8 mouse cellular contexts compared by ENCODE assay signal in the genomic region with DNA sequence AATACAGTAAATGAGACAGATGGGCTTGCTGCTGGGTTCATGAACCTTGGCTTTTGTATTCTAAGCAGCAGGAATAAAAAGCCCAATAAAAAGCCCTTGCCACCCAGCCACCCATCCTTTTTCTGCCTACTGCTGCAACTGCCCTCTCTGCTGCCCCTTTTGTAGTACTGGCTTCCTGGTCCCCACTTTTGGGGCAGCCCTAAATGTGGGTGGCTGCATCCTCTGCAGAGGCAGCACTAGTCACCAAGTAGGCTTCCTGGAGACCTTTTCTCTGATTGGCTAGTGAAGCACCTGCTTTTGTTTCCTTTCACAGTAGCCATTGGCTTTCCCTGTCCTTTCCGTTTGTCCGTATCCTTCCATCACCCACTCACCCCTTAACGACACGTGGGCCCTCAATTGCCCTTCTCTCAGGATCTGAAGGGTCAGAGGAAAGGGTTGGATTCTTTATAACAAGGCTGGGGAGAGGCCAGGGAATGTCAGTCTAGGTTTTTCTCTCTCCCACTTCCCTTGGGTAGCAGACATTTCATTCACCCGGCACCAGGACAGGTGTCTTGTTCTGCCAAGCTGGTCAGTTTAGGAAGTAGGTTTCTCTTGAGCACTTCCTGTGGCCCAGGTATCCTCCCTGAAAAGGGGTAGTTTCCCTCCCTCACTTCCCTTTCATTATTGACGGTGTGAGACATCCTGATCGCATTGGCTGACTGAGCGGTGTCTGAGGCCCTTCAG. TPM values are rescaled to one million over a fixed set of nuclear protein-coding genes. Genes with fewer than 3 reads are reported as not detected.
DNase-seq lines count a peak whose midpoint lies in the region; ATAC-seq lines count a peak whose summit lies in the region.

No protein-coding gene starts in this region.

- WGBS in heart, embryonic 13.5 days: 23% methylated on average over 8 of the region's 8 CpGs
- WGBS in embryonic facial prominence, embryonic 14.5 days: 21% methylated on average over 8 of the region's 8 CpGs
- 25% methylated on average over 8 of the region's 8 CpGs for WGBS in limb, embryonic 11.5 days

- peaks cover 64% of the 10 kb centered on the region for H3K4me1 ChIP-seq in heart, embryonic 13.5 days
- H3K4me1 ChIP-seq in embryonic facial prominence, embryonic 14.5 days (ENCODE audit: control insufficient read depth, insufficient read depth, low read length): peaks cover 32% of the 10 kb centered on the region
- peaks cover 37% of the 10 kb centered on the region for H3K4me1 ChIP-seq in limb, embryonic 11.5 days (ENCODE audit: control insufficient read depth, insufficient read depth, low read length)

- H3K4me3 ChIP-seq in heart, embryonic 13.5 days: peak overlapping the region; percentile 71
- peak overlapping the region; percentile 58 for H3K4me3 ChIP-seq in embryonic facial prominence, embryonic 14.5 days (ENCODE audit: low read depth, low read length)
- peak overlapping the region; percentile 50 for H3K4me3 ChIP-seq in limb, embryonic 11.5 days (ENCODE audit: low read depth, low read length)

- peaks cover 28% of the 10 kb centered on the region for H3K36me3 ChIP-seq in heart, embryonic 13.5 days
- peaks cover 28% of the 10 kb centered on the region for H3K36me3 ChIP-seq in embryonic facial prominence, embryonic 14.5 days (ENCODE audit: control insufficient read depth, insufficient read depth, low read length)
- H3K36me3 ChIP-seq in limb, embryonic 11.5 days (ENCODE audit: control insufficient read depth, insufficient read depth, low read length): peaks cover 5% of the 10 kb centered on the region; the same call in 1 of the 2 replicates

- H3K27me3 ChIP-seq in heart, embryonic 13.5 days (replicated peaks): no peaks in the 10 kb centered on the region
- no peaks in the 10 kb centered on the region for H3K27me3 ChIP-seq in embryonic facial prominence, embryonic 14.5 days (replicated peaks; ENCODE audit: control insufficient read depth, insufficient read depth, low read length)
- H3K27me3 ChIP-seq in limb, embryonic 11.5 days (ENCODE audit: control insufficient read depth, insufficient read depth, low read length): no peaks in the 10 kb centered on the region

- no peak for ATAC-seq in heart, embryonic 13.5 days (ENCODE audit: extremely low read depth, insufficient number of reproducible peaks, low FRiP score, low TSS enrichment)
- ATAC-seq in embryonic facial prominence, embryonic 14.5 days (ENCODE audit: low read depth): no peak
- no peak for ATAC-seq in limb, embryonic 11.5 days (ENCODE audit: insufficient number of reproducible peaks, low FRiP score, low TSS enrichment, low read depth)

- H3K27ac ChIP-seq in heart, embryonic 13.5 days (replicated peaks): peak overlapping the region; percentile 98
- peak overlapping the region; percentile 98 for H3K27ac ChIP-seq in embryonic facial prominence, embryonic 14.5 days (replicated peaks; ENCODE audit: low read depth, low read length)
- H3K27ac ChIP-seq in limb, embryonic 11.5 days (replicated peaks; ENCODE audit: low read depth, low read length): no peak overlapping the region

- DNase-seq in heart, postnatal 36 days: no peak
- peak; percentile 59 to 65 for DNase-seq in B cell, adult 2 months
- no peak for DNase-seq in embryonic facial prominence, embryonic 14.5 days (ENCODE audit: low spot score)
- DNase-seq in limb, embryonic 11.5 days (ENCODE audit: low spot score): no peak
- DNase-seq in right cerebral cortex, postnatal 4 days: peak; percentile 3
- no peak for DNase-seq in retina, postnatal 1 day
- no peak for DNase-seq in embryo, embryonic 10 days (ENCODE audit: low spot score)

- intact Hi-C loops in heart, postnatal 36 days (cut with DNase I): loop anchor here (5.0 kb wide), 2 partner anchors 299 to 319 kb away; partner anchors contain the start of genes Cyb5d1, Naa38 and Tmem88

- H3K4me2 ChIP-seq in heart, embryonic 13.5 days: peak overlapping the region; percentile 99
- H3K4me2 ChIP-seq in embryonic facial prominence, embryonic 14.5 days (ENCODE audit: low read depth, low read length): peak overlapping the region; percentile 93
- peak overlapping the region; percentile 83 for H3K4me2 ChIP-seq in limb, embryonic 11.5 days (ENCODE audit: low read depth, severe bottlenecking)

- no peaks in the 10 kb centered on the region for H3K9me3 ChIP-seq in heart, embryonic 13.5 days
- no peaks in the 10 kb centered on the region for H3K9me3 ChIP-seq in embryonic facial prominence, embryonic 14.5 days (ENCODE audit: control insufficient read depth, low read length)
- no peaks in the 10 kb centered on the region for H3K9me3 ChIP-seq in limb, embryonic 11.5 days (ENCODE audit: control insufficient read depth, low read length)

- H3K9ac ChIP-seq in heart, embryonic 13.5 days: peak overlapping the region; percentile 89
- H3K9ac ChIP-seq in embryonic facial prominence, embryonic 14.5 days (ENCODE audit: low read depth, low read length): peak overlapping the region; percentile 77
- no peak overlapping the region for H3K9ac ChIP-seq in limb, embryonic 11.5 days (ENCODE audit: low read length)

RNA-seq across cellular contexts. Expression of gene Per1, which starts 3.2 kb away (rescaled TPM):
- 8.6 and 9.0 TPM in 2 replicates for polyA plus RNA-seq in heart, embryonic 13.5 days (2015; fragmentation: Nextera tagmentation; extraction: Ambion mirVana)
- 10 to 100 TPM; 34.2 to 82.1 TPM for total RNA-seq in heart, postnatal 36 days (2021)
- polyA plus RNA-seq in embryonic facial prominence, embryonic 14.5 days (2014; fragmentation: Nextera tagmentation; extraction: Ambion mirVana): 21.5 and 28.2 TPM in 2 replicates
- polyA plus RNA-seq in limb, embryonic 11.5 days (2014; fragmentation: Nextera tagmentation; extraction: Ambion mirVana): 8.0 and 9.1 TPM in 2 replicates

RNA-seq across cellular contexts. Expression of gene Vamp2, which starts 9.9 kb away (rescaled TPM):
- polyA plus RNA-seq in heart, embryonic 13.5 days (2015; fragmentation: Nextera tagmentation; extraction: Ambion mirVana): 79.5 and 82.1 TPM in 2 replicates
- 10 to 100 TPM; 50.5 to 72.7 TPM for total RNA-seq in heart, postnatal 36 days (2021)
- polyA plus RNA-seq in embryonic facial prominence, embryonic 14.5 days (2014; fragmentation: Nextera tagmentation; extraction: Ambion mirVana): 89.1 and 97.0 TPM in 2 replicates
- 64.2 and 73.3 TPM in 2 replicates for polyA plus RNA-seq in limb, embryonic 11.5 days (2014; fragmentation: Nextera tagmentation; extraction: Ambion mirVana)

RNA-seq across cellular contexts. Expression of gene Hes7, which starts 22.0 kb away (rescaled TPM):
- polyA plus RNA-seq in heart, embryonic 13.5 days (2015; fragmentation: Nextera tagmentation; extraction: Ambion mirVana): 0.47 and 0.67 TPM in 2 replicates
- not detected for total RNA-seq in heart, postnatal 36 days (2021)
- polyA plus RNA-seq in embryonic facial prominence, embryonic 14.5 days (2014; fragmentation: Nextera tagmentation; extraction: Ambion mirVana): 0.21 and 0.45 TPM in 2 replicates
- polyA plus RNA-seq in limb, embryonic 11.5 days (2014; fragmentation: Nextera tagmentation; extraction: Ambion mirVana): 0.54 and 0.65 TPM in 2 replicates

RNA-seq across cellular contexts. Expression of gene 9130213A22Rik, which starts 24.2 kb away (rescaled TPM):
- polyA plus RNA-seq in heart, embryonic 13.5 days (2015; fragmentation: Nextera tagmentation; extraction: Ambion mirVana): 0.41 and 0.60 TPM in 2 replicates
- under 1 TPM in 1 of 2 experiments, not detected in 1; 0.22 TPM for total RNA-seq in heart, postnatal 36 days (2021)
- 0.14 and 0.63 TPM in 2 replicates for polyA plus RNA-seq in embryonic facial prominence, embryonic 14.5 days (2014; fragmentation: Nextera tagmentation; extraction: Ambion mirVana)
- 0.19 TPM in 1 of 2 replicates, not detected in the other for polyA plus RNA-seq in limb, embryonic 11.5 days (2014; fragmentation: Nextera tagmentation; extraction: Ambion mirVana)

RNA-seq across cellular contexts. Expression of gene Aloxe3, which starts 27.5 kb away (rescaled TPM):
- 0.13 and 0.14 TPM in 2 replicates for polyA plus RNA-seq in heart, embryonic 13.5 days (2015; fragmentation: Nextera tagmentation; extraction: Ambion mirVana)
- total RNA-seq in heart, postnatal 36 days (2021): not detected
- polyA plus RNA-seq in embryonic facial prominence, embryonic 14.5 days (2014; fragmentation: Nextera tagmentation; extraction: Ambion mirVana): 0.39 and 1.9 TPM in 2 replicates
- 0.17 and 0.25 TPM in 2 replicates for polyA plus RNA-seq in limb, embryonic 11.5 days (2014; fragmentation: Nextera tagmentation; extraction: Ambion mirVana)

Comparison
In these comparisons a context has a peak if more than half of its experiments do, and no peak if none do; other contexts are left out.
1. DNase-seq: peak in B cell, adult 2 months (2 of 2) and right cerebral cortex, postnatal 4 days (single experiment); none in heart, postnatal 36 days (0 of 2), embryonic facial prominence, embryonic 14.5 days (single experiment), limb, embryonic 11.5 days (single experiment), retina, postnatal 1 day (single experiment) and embryo, embryonic 10 days (single experiment).
2. Peak in every context shown above with its lines, with median percentiles within 50 percentile points of each other: H3K4me2 ChIP-seq and H3K4me3 ChIP-seq.